Mouse (Mus musculus) ES-Bruce4 (cell line): ENCODE measurements around the gene Iqschfp.

Experiments
- CTCF ChIP-seq: IDR thresholded peaks from one replicate; pipeline ENCODE4 v1.8.1; 2011; ENCODE audit warnings: low read depth, low read length
- POLR2A ChIP-seq: IDR thresholded peaks from one replicate; pipeline ENCODE4 v1.8.1; 2011; ENCODE audit warnings: low read length; ENCODE audit not compliant: insufficient read depth

GRCm38 (mm10) chr3:68526416-68526815 lies 634.4 kb downstream of the Iqschfp start:
- no peak for TF ChIP-seq CTCF
- TF ChIP-seq POLR2A, result no peak
